15 mouse cellular contexts compared by ENCODE assay signal in the genomic region with DNA sequence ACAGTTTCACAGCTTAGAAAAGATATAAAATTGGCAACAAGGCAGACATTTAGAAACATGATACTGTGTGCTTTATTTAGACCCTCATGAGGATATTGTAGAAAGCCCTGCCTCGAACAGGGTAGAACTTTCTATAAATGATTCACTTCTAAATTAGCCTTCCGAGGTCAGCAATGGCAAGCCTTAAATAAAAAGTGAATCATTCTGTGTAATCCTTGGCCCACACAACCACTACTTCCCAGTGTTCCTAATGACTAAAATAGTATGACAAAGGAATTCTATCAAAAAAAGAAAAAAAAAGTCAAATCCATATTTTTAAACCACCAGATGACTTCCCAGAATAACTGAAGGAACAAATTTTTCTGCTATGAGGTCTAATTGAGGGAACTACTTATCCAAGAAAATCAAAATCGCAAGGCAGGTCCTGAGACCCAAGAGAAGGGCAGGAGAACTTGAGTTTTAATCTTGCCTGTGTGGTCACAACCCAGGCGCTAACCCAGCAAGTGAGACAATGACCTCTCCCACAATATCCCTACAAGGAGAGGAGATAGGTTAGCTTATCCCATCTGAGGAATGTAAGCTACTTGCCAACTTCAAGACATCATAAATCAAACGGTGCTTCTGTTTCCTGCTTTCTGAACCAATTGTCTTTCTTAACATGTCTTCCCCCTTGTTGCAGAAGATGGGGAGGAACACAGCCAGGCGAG. TPM values are rescaled to one million over a fixed set of nuclear protein-coding genes. Genes with fewer than 3 reads are reported as not detected.
DNase-seq lines count a peak whose midpoint lies in the region; ATAC-seq and TF ChIP-seq lines count a peak whose summit lies in the region.
"Had no signal": no experiment of that assay in that cellular context is flagged by ENCODE, and none has a peak within 500 bp of the region (broad histone marks: within the 10 kb centered on the region; RNA-seq: fewer than 3 reads in every experiment).

No protein-coding gene starts in this region.

- TF ChIP-seq CTCF in gastrocnemius, adult 2 months (IDR thresholded peaks at IDR 0.05): no peak
- TF ChIP-seq CTCF in liver, adult 2 months (IDR thresholded peaks at IDR 0.05; ENCODE audit: low read depth, low read length): no peak
- no peak for TF ChIP-seq CTCF in embryonic fibroblast, embryonic 13.5 days (IDR thresholded peaks at IDR 0.05; ENCODE audit: borderline replicate concordance, insufficient read depth, low read length)

- H3K79me2 ChIP-seq in liver, adult 2 months (ENCODE audit: control insufficient read depth, insufficient read depth, low read length): no peaks in the 10 kb centered on the region

- H3K4me1 ChIP-seq in liver, adult 2 months (ENCODE audit: control insufficient read depth, insufficient read depth, low read length): no peaks in the 10 kb centered on the region
- peaks cover 20% of the 10 kb centered on the region for H3K4me1 ChIP-seq in liver, embryonic 12.5 days
- peaks cover 12% of the 10 kb centered on the region for H3K4me1 ChIP-seq in embryonic fibroblast, embryonic 13.5 days (ENCODE audit: control insufficient read depth, insufficient read depth, low read length)
- H3K4me1 ChIP-seq: forebrain, embryonic 13.5 days; midbrain, embryonic 15.5 days had no signal

- no peaks in the 10 kb centered on the region for H3K9me3 ChIP-seq in liver, embryonic 12.5 days (replicated peaks)
- H3K9me3 ChIP-seq: forebrain, embryonic 13.5 days; midbrain, embryonic 15.5 days had no signal

- H3K27me3 ChIP-seq in liver, adult 2 months (ENCODE audit: control insufficient read depth, insufficient read depth, low read length): no peaks in the 10 kb centered on the region
- H3K27me3 ChIP-seq in liver, embryonic 12.5 days (replicated peaks): peaks cover 5% of the 10 kb centered on the region; the same call in 1 of the 2 replicates
- H3K27me3 ChIP-seq: forebrain, embryonic 13.5 days; midbrain, embryonic 15.5 days had no signal

- H3K4me3 ChIP-seq in gastrocnemius, adult 2 months: no peak overlapping the region
- no peak overlapping the region for H3K4me3 ChIP-seq in liver, adult 2 months (ENCODE audit: insufficient read depth, low read depth, low read length)
- H3K4me3 ChIP-seq in liver, embryonic 12.5 days: no peak overlapping the region
- H3K4me3 ChIP-seq in embryonic fibroblast, embryonic 13.5 days (ENCODE audit: insufficient read depth, low read length): no peak overlapping the region
- H3K4me3 ChIP-seq: forebrain, embryonic 13.5 days; midbrain, embryonic 15.5 days had no signal

- ATAC-seq in liver, embryonic 12.5 days: no peak
- ATAC-seq: forebrain, embryonic 13.5 days; midbrain, embryonic 15.5 days had no signal

- no peak for TF ChIP-seq POLR2A in liver, adult 2 months (IDR thresholded peaks at IDR 0.05; ENCODE audit: extremely low read depth, insufficient read depth, low read length)
- TF ChIP-seq POLR2A in embryonic fibroblast, embryonic 13.5 days (IDR thresholded peaks at IDR 0.05; ENCODE audit: low read depth, low read length): no peak

- H3K36me3 ChIP-seq in liver, adult 2 months (ENCODE audit: control insufficient read depth, insufficient read depth, low read length): no peaks in the 10 kb centered on the region
- no peaks in the 10 kb centered on the region for H3K36me3 ChIP-seq in liver, embryonic 12.5 days
- H3K36me3 ChIP-seq: midbrain, embryonic 15.5 days had no signal

- no peak for DNase-seq in gastrocnemius, adult 2 months
- DNase-seq in gastrocnemius, postnatal 14 days: no peak
- peak; percentile 7 for DNase-seq in liver, adult 2 months (ENCODE audit: extremely low read depth, low read depth, low spot score)
- peak; percentile 46 for DNase-seq in lung, postnatal 36 days
- no peak for DNase-seq in layer of hippocampus, postnatal 10 days (ENCODE audit: low spot score in 2 of 2)
- no peak for DNase-seq in frontal cortex, postnatal 36 days (ENCODE audit: low spot score in 2 of 2)
- DNase-seq: adrenal gland, postnatal 14 days; cerebellum, adult 11 months; gastrocnemius, postnatal 36 days; right cerebral cortex, postnatal 14 days had no signal

- H3K9ac ChIP-seq in liver, adult 2 months (ENCODE audit: low read depth, low read length): no peak overlapping the region
- H3K9ac ChIP-seq in liver, embryonic 12.5 days: no peak overlapping the region
- H3K9ac ChIP-seq: forebrain, embryonic 13.5 days; liver, embryonic 14.5 days; midbrain, embryonic 15.5 days had no signal

- intact Hi-C loops in gastrocnemius, adult 2 months (cut with DNase I): no loop called here
- intact Hi-C loops in gastrocnemius, postnatal 14 days (cut with DNase I; ENCODE audit: low total_unique reads): no loop called here

- H3K27ac ChIP-seq in gastrocnemius, adult 2 months: peak overlapping the region; percentile 86
- no peak overlapping the region for H3K27ac ChIP-seq in liver, adult 2 months (replicated peaks; ENCODE audit: insufficient read depth, low read depth, low read length)
- H3K27ac ChIP-seq in liver, embryonic 12.5 days: no peak overlapping the region; the same call in 1 of the 2 replicates
- H3K27ac ChIP-seq in embryonic fibroblast, embryonic 13.5 days (ENCODE audit: insufficient read depth, low read length): peak overlapping the region; percentile 94
- H3K27ac ChIP-seq: forebrain, embryonic 13.5 days; liver, embryonic 14.5 days; midbrain, embryonic 15.5 days had no signal

- H3K4me2 ChIP-seq in liver, embryonic 12.5 days: no peak overlapping the region
- H3K4me2 ChIP-seq: forebrain, embryonic 13.5 days; midbrain, embryonic 15.5 days had no signal

- 72% methylated on average over 6 of the region's 6 CpGs for WGBS in liver, adult 2 months
- WGBS in liver, embryonic 12.5 days (ENCODE audit: insufficient replicate concordance): 48% methylated on average over 6 of the region's 6 CpGs

RNA-seq across cellular contexts. Expression of a gene that starts 22.9 kb away (rescaled TPM):
- under 1 TPM; 0.69 to 0.75 TPM for total RNA-seq in gastrocnemius, adult 2 months (2021)
- total RNA-seq in gastrocnemius, postnatal 14 days (2021): 1 to 10 TPM in 1 of 2 experiments, under 1 TPM in 1; 0.82 to 1.1 TPM
- total RNA-seq in liver, adult 2 months (2014; rRNA removed): 0.34 and 0.46 TPM in 2 replicates
- 0.05 and 0.22 TPM in 2 replicates for polyA plus RNA-seq in liver, adult 2 months (2012; rRNA removed)
- 11.3 and 12.3 TPM in 2 replicates for polyA plus RNA-seq in liver, embryonic 12.5 days (2016; fragmentation: Nextera tagmentation; extraction: Ambion mirVana)
- 1.9 and 3.9 TPM in 2 replicates for polyA plus RNA-seq in embryonic fibroblast, embryonic 13.5 days (2011; ENCODE audit: insufficient read length, low read depth, missing spikeins)
- 1 to 10 TPM; 1.3 to 2.8 TPM for total RNA-seq in layer of hippocampus, postnatal 10 days (2021)

Comparison
In these comparisons a context has a peak if more than half of its experiments do, and no peak if none do; other contexts are left out.
1. DNase-seq: peak in liver, adult 2 months (single experiment) and lung, postnatal 36 days (single experiment); none in gastrocnemius, adult 2 months (single experiment), gastrocnemius, postnatal 14 days (single experiment), layer of hippocampus, postnatal 10 days (0 of 2) and frontal cortex, postnatal 36 days (0 of 2).
2. H3K27ac ChIP-seq: peak in gastrocnemius, adult 2 months (single experiment) and embryonic fibroblast, embryonic 13.5 days (single experiment); none in liver, adult 2 months (single experiment) and liver, embryonic 12.5 days (single experiment).